Mouse (Mus musculus) cerebellum, adult 2 months (tissue): ENCODE data around the gene Adgrl1. TPM values are rescaled to one million over a fixed set of nuclear protein-coding genes. Genes with fewer than 3 reads are reported as not detected.
A peak's percentile ranks its signal among the peaks of the same experiment; 100 is the strongest.
"Not testable (repeated sequence)": the region's sequence is repeated elsewhere in the genome, so short reads cannot be mapped to it uniquely, and the experiment has no call there.

Source experiments
- DNase-seq, 2 experiments: peaks; one replicate each; pipeline ENCODE4 v3.0.0; 2021
- H3K27ac ChIP-seq: fragments of 200-500 bp; 2 replicates; pipeline ENCODE4 v1.5.1; 2012; ENCODE audit warnings: low read length, control low read depth, inconsistent platforms; ENCODE audit not compliant: insufficient read depth
- H3K27me3 ChIP-seq: fragments of 200-500 bp; 2 replicates; pipeline ENCODE4 v1.6.1; 2012; ENCODE audit warnings: inconsistent platforms, mild to moderate bottlenecking, low read length, moderate library complexity; ENCODE audit not compliant: control insufficient read depth, insufficient read depth
- H3K4me1 ChIP-seq: fragments of 200-500 bp; 2 replicates; pipeline ENCODE4 v1.6.1; 2011; ENCODE audit warnings: low read length; ENCODE audit not compliant: control insufficient read depth, insufficient read depth
- H3K4me3 ChIP-seq: fragments of 200-500 bp; replicated peaks from 2 replicates; pipeline ENCODE3; 2011; ENCODE audit warnings: mild to moderate bottlenecking, low read depth, low read length, control low read depth; ENCODE audit not compliant: insufficient read depth
- CTCF ChIP-seq: fragments of 200-500 bp; IDR thresholded peaks from 2 replicates; pipeline ENCODE4 v1.5.1; 2011; ENCODE audit warnings: low read depth, mild to moderate bottlenecking, control low read depth, low read length, moderate library complexity, borderline replicate concordance; ENCODE audit not compliant: insufficient read depth
- POLR2A ChIP-seq: fragments of 200-500 bp; IDR thresholded peaks from 2 replicates; pipeline ENCODE4 v1.6.1; 2011; ENCODE audit warnings: low read length, control low read depth, borderline replicate concordance; ENCODE audit not compliant: insufficient read depth
- WGBS: fragments of 180-500 bp; shearing (Covaris S2); methylation state at CpG from one replicate; pipeline ENCODE4 v1.1.7; 2018; 5-methylcytosine and 5-hydroxymethylcytosine counted together
- polyA plus RNA-seq: library from polyadenylated mRNA; depleted of rRNA; stranded (reverse); fragments of >200 nt; gene quantifications from 2 replicates; pipeline ENCODE4 v1.2.3, GENCODE M21; 2012; rRNA removed

The Adgrl1 gene
- polyA plus RNA-seq, 1 experiment, result 164 TPM

GRCm38 (mm10) chr8:83980250-83980649 lies 80.3 kb downstream of the Adgrl1 start:
- Histone ChIP-seq H3K4me1 (peaks cover 46% of the 10 kb centered on the region), H3K27ac (peak overlapping the region; percentile 73), H3K27me3 (no peaks in the 10 kb centered on the region), H3K4me3 (no peak overlapping the region)
- 13% methylated on average over 1 of the region's 1 CpGs for WGBS
- no peak for DNase-seq
- TF ChIP-seq CTCF, result no peak
- no peak for TF ChIP-seq POLR2A

- 21% methylated on average over 8 of the region's 8 CpGs for WGBS
Observed at GRCm38 (mm10) chr8:83980845-83981244, 80.9 kb downstream of the Adgrl1 start.

GRCm38 (mm10) chr8:83981533-83981932 lies 81.6 kb downstream of the Adgrl1 start:
- Histone ChIP-seq H3K4me1 (peaks cover 46% of the 10 kb centered on the region), H3K27ac (peak overlapping the region; percentile 27; the same call in 1 of the 2 replicates), H3K27me3 (no peaks in the 10 kb centered on the region), H3K4me3 (no peak overlapping the region)
- WGBS, result 25% methylated on average over 7 of the region's 7 CpGs
- no peak for TF ChIP-seq CTCF
- no peak for TF ChIP-seq POLR2A
- peak in 1 of 2 experiments; percentile 52 for DNase-seq

More at GRCm38 (mm10) chr8:83980845-83981244, 80.9 kb downstream of the Adgrl1 start:
- TF ChIP-seq CTCF (no peak), POLR2A (no peak)
- H3K4me1 ChIP-seq, result peaks cover 46% of the 10 kb centered on the region
- H3K27ac ChIP-seq, result peak overlapping the region; percentile 27; the same call in 1 of the 2 replicates
- no peak for DNase-seq
- no peaks in the 10 kb centered on the region for H3K27me3 ChIP-seq
- no peak overlapping the region for H3K4me3 ChIP-seq

GRCm38 (mm10) chr8:83982449-83982848 lies 82.5 kb downstream of the Adgrl1 start:
- 83% methylated on average over 4 of the region's 4 CpGs for WGBS
- no peak for DNase-seq
- TF ChIP-seq CTCF (no peak), POLR2A (no peak)
- Histone ChIP-seq H3K27me3 (no peaks in the 10 kb centered on the region), H3K27ac (no peak overlapping the region), H3K4me1 (peaks cover 39% of the 10 kb centered on the region), H3K4me3 (no peak overlapping the region)

GRCm38 (mm10) chr8:83983222-83983621 lies 83.3 kb downstream of the Adgrl1 start:
- peaks cover 31% of the 10 kb centered on the region for H3K4me1 ChIP-seq
- H3K27ac ChIP-seq, H3K4me3 ChIP-seq, DNase-seq, H3K27me3 ChIP-seq: not testable (repeated sequence)
- WGBS, result 95% methylated on average over 2 of the region's 2 CpGs

- TF ChIP-seq CTCF (no peak), POLR2A (no peak)
- no peak for DNase-seq
- H3K27ac ChIP-seq, result no peak overlapping the region
- no peaks in the 10 kb centered on the region for H3K27me3 ChIP-seq
- no peaks in the 10 kb centered on the region for H3K4me1 ChIP-seq
- no peak overlapping the region for H3K4me3 ChIP-seq
- 83% methylated on average over 7 of the region's 7 CpGs for WGBS
Observed at GRCm38 (mm10) chr8:83989243-83989642, 89.3 kb downstream of the Adgrl1 start.

- Histone ChIP-seq H3K27ac (no peak overlapping the region), H3K27me3 (no peaks in the 10 kb centered on the region), H3K4me1 (no peaks in the 10 kb centered on the region), H3K4me3 (no peak overlapping the region)
- TF ChIP-seq POLR2A, result no peak
- TF ChIP-seq CTCF, result no peak
- DNase-seq, result no peak
- 92% methylated on average over 14 of the region's 14 CpGs for WGBS
Observed at GRCm38 (mm10) chr8:83990170-83990569, 90.3 kb downstream of the Adgrl1 start.

Other genes with a start within 250 kb of the Adgrl1 start
- 51.3 and 51.7 TPM in 2 replicates for gene Gipc1, start 247.4 kb upstream of the Adgrl1 start, polyA plus RNA-seq
- 0.76 and 0.77 TPM in 2 replicates for gene Ptger1, start 233.4 kb upstream of the Adgrl1 start, polyA plus RNA-seq
- 59.8 and 62.7 TPM in 2 replicates for gene Pkn1, start 200.9 kb upstream of the Adgrl1 start, polyA plus RNA-seq
- gene Ddx39, start 184.9 kb upstream of the Adgrl1 start, polyA plus RNA-seq, result 30.0 and 31.5 TPM in 2 replicates
- gene Adgre5, start 158.8 kb upstream of the Adgrl1 start, polyA plus RNA-seq, result 22.7 and 23.8 TPM in 2 replicates
- 0.56 and 0.74 TPM in 2 replicates for gene Gm10644, start 55.1 kb downstream of the Adgrl1 start, polyA plus RNA-seq
- 2.0 and 2.5 TPM in 2 replicates for gene Asf1b, start 55.4 kb downstream of the Adgrl1 start, polyA plus RNA-seq
- gene Prkaca, start 72.9 kb downstream of the Adgrl1 start, polyA plus RNA-seq, result 235 and 256 TPM in 2 replicates
- 50.5 and 55.1 TPM in 2 replicates for gene Samd1, start 97.6 kb downstream of the Adgrl1 start, polyA plus RNA-seq
- gene 1700067K01Rik, start 101.4 kb downstream of the Adgrl1 start, polyA plus RNA-seq, result 0.11 and 0.14 TPM in 2 replicates
- 4.6 and 7.8 TPM in 2 replicates for gene 2210011C24Rik, start 112.1 kb downstream of the Adgrl1 start, polyA plus RNA-seq
- 2.8 and 4.1 TPM in 2 replicates for gene Palm3, start 121.4 kb downstream of the Adgrl1 start, polyA plus RNA-seq
- gene Il27ra, start 142.5 kb downstream of the Adgrl1 start, polyA plus RNA-seq, result 0.17 and 0.21 TPM in 2 replicates
- 2.6 and 7.4 TPM in 2 replicates for gene Rln3, start 144.9 kb downstream of the Adgrl1 start, polyA plus RNA-seq
- 2.0 and 2.1 TPM in 2 replicates for gene Gm10643, start 165.0 kb downstream of the Adgrl1 start, polyA plus RNA-seq
- 27.2 and 27.8 TPM in 2 replicates for gene Rfx1, start 166.7 kb downstream of the Adgrl1 start, polyA plus RNA-seq
- gene Dcaf15, start 204.7 kb downstream of the Adgrl1 start, polyA plus RNA-seq, result 39.0 and 44.7 TPM in 2 replicates
- gene Podnl1, start 225.9 kb downstream of the Adgrl1 start, polyA plus RNA-seq, result 0.14 and 0.20 TPM in 2 replicates
- 40.4 and 45.1 TPM in 2 replicates for gene Cc2d1a, start 247.8 kb downstream of the Adgrl1 start, polyA plus RNA-seq
- gene 4930432K21Rik, start 247.9 kb downstream of the Adgrl1 start, polyA plus RNA-seq, result 2.7 and 3.2 TPM in 2 replicates